Mouse (Mus musculus) bone marrow macrophage, adult 2 months (primary cell): ENCODE measurements at regions not wholly inside any gene's neighbourhood (a gene's known extent, or its start where the extent isn't known, plus 50 kb on each side); places are given as distances from the start of the nearest gene placed in this dataset.

Experiments used
- CTCF ChIP-seq: IDR thresholded peaks from 2 replicates; pipeline ENCODE4 v1.5.1; 2012; ENCODE audit warnings: low read depth, mild to moderate bottlenecking, low read length, moderate library complexity
- POLR2A ChIP-seq: IDR thresholded peaks from 2 replicates; pipeline ENCODE4 v1.6.1; 2012; ENCODE audit warnings: mild to moderate bottlenecking, low read depth, low read length, borderline replicate concordance

DNA sequence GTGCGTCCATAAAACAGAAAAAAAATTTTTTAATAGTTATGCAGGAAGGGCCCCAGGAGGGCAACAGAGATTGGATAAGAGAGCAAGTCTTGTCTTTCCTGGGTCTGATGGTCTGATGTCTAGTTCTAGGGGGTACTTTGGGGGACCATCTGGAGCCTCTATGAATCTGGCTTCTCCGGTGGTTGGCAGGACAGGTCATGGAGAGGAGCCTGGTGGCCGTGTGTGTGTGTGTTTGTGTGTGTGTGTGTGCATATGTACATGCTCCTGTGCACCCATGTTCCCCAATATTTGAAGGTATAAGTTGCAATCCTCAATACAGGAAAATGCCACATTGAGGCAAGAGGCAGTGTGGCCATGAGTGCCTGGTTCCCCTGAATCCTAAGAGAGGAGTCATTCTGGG is 72.5 kb upstream of the Wnt7b start:
- TF ChIP-seq CTCF (no peak), POLR2A (no peak)
